Mouse (Mus musculus): ENCODE data around the gene Prrc2c.

Gene Prrc2c

GRCm38 (mm10) chr1:162740401-162740835, at the start of gene Prrc2c:
Prrc2c (minus strand) TSS chr1:162740556.
- DNase-seq: peak; percentile 100

GRCm38 (mm10) chr1:162785222-162785621, 44.9 kb upstream of the Prrc2c start:
- DNase-seq: no peak

- no peak for DNase-seq
Measured at GRCm38 (mm10) chr1:162783669-162784248, 43.4 kb upstream of the Prrc2c start.

- peak in 1 of 2 experiments; percentile 5 for DNase-seq
Measured at GRCm38 (mm10) chr1:162781035-162781434, 40.7 kb upstream of the Prrc2c start.

- DNase-seq: no peak
Measured at GRCm38 (mm10) chr1:162777943-162778538, 37.7 kb upstream of the Prrc2c start.

- DNase-seq: no peak
Measured at GRCm38 (mm10) chr1:162773661-162774060, 33.3 kb upstream of the Prrc2c start.

GRCm38 (mm10) chr1:162771617-162772360, 31.4 kb upstream of the Prrc2c start:
- no peak for DNase-seq

GRCm38 (mm10) chr1:162752009-162752408, 11.7 kb upstream of the Prrc2c start:
- no peak for DNase-seq

- peak in 1 of 2 experiments; percentile 12 for DNase-seq
Measured at GRCm38 (mm10) chr1:162749607-162750006, 9.3 kb upstream of the Prrc2c start.

- no peak for DNase-seq
Measured at GRCm38 (mm10) chr1:162748761-162749160, 8.4 kb upstream of the Prrc2c start.

GRCm38 (mm10) chr1:162739831-162740394, 443 bp downstream of the Prrc2c start:
- DNase-seq: no peak

- peak; percentile 40 to 62 for DNase-seq
Measured at GRCm38 (mm10) chr1:162739406-162739805, 950 bp downstream of the Prrc2c start.

- DNase-seq: peak; percentile 18 to 22
Measured at GRCm38 (mm10) chr1:162738472-162738871, 1.9 kb downstream of the Prrc2c start.

- no peak for DNase-seq
Measured at GRCm38 (mm10) chr1:162735084-162735483, 5.3 kb downstream of the Prrc2c start.

GRCm38 (mm10) chr1:162734283-162734682, 6.1 kb downstream of the Prrc2c start:
- no peak for DNase-seq

GRCm38 (mm10) chr1:162732041-162732440, 8.3 kb downstream of the Prrc2c start:
- DNase-seq: no peak

- no peak for DNase-seq
Measured at GRCm38 (mm10) chr1:162729436-162729835, 10.9 kb downstream of the Prrc2c start.

GRCm38 (mm10) chr1:162727981-162728380, 12.4 kb downstream of the Prrc2c start:
- no peak for DNase-seq

- DNase-seq: no peak
Measured at GRCm38 (mm10) chr1:162723610-162724009, 16.7 kb downstream of the Prrc2c start.

GRCm38 (mm10) chr1:162720645-162721044, 19.7 kb downstream of the Prrc2c start:
- DNase-seq: no peak

GRCm38 (mm10) chr1:162700389-162701066, 39.8 kb downstream of the Prrc2c start:
- DNase-seq: no peak

GRCm38 (mm10) chr1:162697866-162698265, 42.5 kb downstream of the Prrc2c start:
- no peak for DNase-seq

- DNase-seq: no peak
Measured at GRCm38 (mm10) chr1:162693721-162694120, 46.6 kb downstream of the Prrc2c start.
